Mouse (Mus musculus) lung, postnatal 0 days (tissue): ENCODE measurements around the gene Gm9999. TPM values are rescaled to one million over a fixed set of nuclear protein-coding genes. Genes with fewer than 3 reads are reported as not detected.

Experiments used
- ATAC-seq: fragments of 200-750 bp; cut with Nextera tagmentation; 2 replicates; pipeline ENCODE4 v1.8.0; 2017; ENCODE audit warnings: moderate library complexity
- DNase-seq: peaks from one replicate; pipeline ENCODE4 v3.0.0-alpha.2; 2016; ENCODE audit warnings: low spot score
- H3K27ac ChIP-seq: fragments of 300-500 bp; sonication (generic); 2 replicates; pipeline ENCODE4 v1.5.1; 2014; ENCODE audit warnings: antibody characterized with exemption, mild to moderate bottlenecking, low read length, mixed read lengths
- H3K27me3 ChIP-seq: fragments of 300-500 bp; sonication (generic); replicated peaks from 2 replicates; pipeline ENCODE4 v1.6.1; 2014; ENCODE audit warnings: low read length, mixed read lengths; ENCODE audit not compliant: insufficient read depth
- H3K36me3 ChIP-seq: fragments of 300-500 bp; sonication (generic); 2 replicates; pipeline ENCODE4 v1.6.1; 2014; ENCODE audit warnings: low read length, mixed read lengths; ENCODE audit not compliant: insufficient read depth
- H3K4me1 ChIP-seq: fragments of 300-500 bp; sonication (generic); 2 replicates; pipeline ENCODE4 v1.6.1; 2014; ENCODE audit warnings: antibody characterized with exemption, low read depth, low read length, mixed read lengths; ENCODE audit not compliant: insufficient read depth
- H3K4me2 ChIP-seq: fragments of 300-500 bp; sonication (generic); replicated peaks from 2 replicates; pipeline ENCODE4 v1.6.1; 2014; ENCODE audit warnings: low read depth, mild to moderate bottlenecking, low read length, moderate library complexity, mixed read lengths
- H3K4me3 ChIP-seq: fragments of 300-500 bp; sonication (generic); 2 replicates; pipeline ENCODE4 v1.5.1; 2014; ENCODE audit warnings: low read depth, low read length
- H3K9ac ChIP-seq: fragments of 300-500 bp; sonication (generic); replicated peaks from 2 replicates; pipeline ENCODE4 v1.6.1; 2014; ENCODE audit warnings: low read depth, mild to moderate bottlenecking
- H3K9me3 ChIP-seq: fragments of 300-500 bp; sonication (generic); 2 replicates; pipeline ENCODE4 v1.6.1; 2016; ENCODE audit warnings: low read length, mixed read lengths
- CTCF ChIP-seq: IDR thresholded peaks from 2 replicates; pipeline ENCODE4 v1.5.1; 2016; ENCODE audit warnings: antibody characterized with exemption, mild to moderate bottlenecking
- EP300 ChIP-seq: IDR thresholded peaks from 2 replicates; pipeline ENCODE4 v1.6.1; 2016; ENCODE audit warnings: antibody characterized with exemption, mild to moderate bottlenecking, control low read depth
- WGBS: fragments of 180-500 bp; shearing (Covaris S2); extraction: QIAGEN DNeasy Blood & Tissue Kit; methylation state at CpG from one replicate; pipeline ENCODE4 v1.1.7; 2014; 5-methylcytosine and 5-hydroxymethylcytosine counted together
- polyA plus RNA-seq: library from polyadenylated mRNA; unstranded; fragments of >200 nt; fragmentation: Nextera tagmentation; extraction: Ambion mirVana; gene quantifications from 2 replicates; pipeline ENCODE4 v1.2.1, GENCODE M21; 2015

The Gm9999 gene
- polyA plus RNA-seq, 1 experiment from 2014 or later, result not detected

DNA sequence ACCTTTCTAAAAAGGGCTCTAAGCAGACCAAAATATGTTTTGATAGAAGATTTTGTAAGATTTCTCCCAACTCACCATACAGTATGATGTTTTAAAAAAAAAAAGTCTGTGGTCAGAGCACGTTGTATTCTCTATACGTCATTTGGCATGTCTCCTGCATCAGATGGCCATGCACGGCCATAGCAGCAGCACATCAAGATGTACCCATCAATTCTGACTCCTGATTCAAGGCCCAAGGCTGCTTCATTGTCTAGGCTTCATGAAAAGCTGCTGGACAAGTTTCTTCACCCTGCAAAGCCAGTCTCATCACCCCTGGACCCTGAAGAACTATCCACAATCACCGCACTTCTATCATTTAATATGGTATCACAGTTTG lies 18.5 kb downstream of the Gm9999 start:
- Histone ChIP-seq H3K9me3 (no peaks in the 10 kb centered on the region), H3K4me1 (peaks cover 6% of the 10 kb centered on the region; the same call in 1 of the 2 replicates), H3K27ac (no peak overlapping the region), H3K9ac (no peak overlapping the region), H3K27me3 (no peaks in the 10 kb centered on the region), H3K4me2 (no peak overlapping the region), H3K36me3 (peaks cover 21% of the 10 kb centered on the region; the same call in 1 of the 2 replicates), H3K4me3 (no peak overlapping the region)
- ATAC-seq, result no peak
- 71% methylated on average over 4 of the region's 4 CpGs for WGBS
- no peak for DNase-seq
- TF ChIP-seq EP300 (no peak), CTCF (no peak)

DNA sequence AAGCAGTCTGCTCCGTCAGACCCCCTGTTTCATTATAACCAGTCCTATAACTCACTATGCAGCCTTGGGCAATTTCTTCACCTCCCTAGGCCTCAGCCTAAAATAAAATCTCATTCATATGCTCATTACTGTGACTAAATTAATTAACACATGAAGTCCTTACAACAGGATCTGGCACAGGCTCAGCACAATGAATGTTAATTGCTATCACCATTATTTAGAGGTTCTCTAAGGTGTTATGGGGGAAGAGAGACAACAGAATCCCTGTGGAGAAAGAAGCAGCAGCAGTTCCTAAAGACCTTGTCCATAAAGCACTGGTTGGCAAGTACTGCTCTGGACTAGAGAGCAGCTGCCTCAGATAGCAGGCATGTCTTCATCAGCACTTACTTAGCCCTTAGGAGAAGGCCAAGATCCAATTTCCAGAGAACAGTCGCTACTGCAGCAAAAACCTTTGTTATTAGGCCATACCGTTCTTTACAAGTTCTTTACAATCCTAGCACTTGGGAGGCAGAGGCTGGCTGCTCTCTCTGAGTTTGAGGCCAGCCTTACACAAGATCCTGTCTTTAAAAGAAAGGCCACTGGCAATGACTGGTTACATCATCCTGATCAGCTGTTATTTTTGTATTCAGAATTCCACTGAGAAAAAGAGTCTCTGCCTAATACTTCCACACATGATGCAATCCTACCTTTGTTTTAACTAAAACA lies 20.2 kb downstream of the Gm9999 start:
- peak; percentile 1 for ATAC-seq
- Histone ChIP-seq H3K4me2 (no peak overlapping the region), H3K27ac (no peak overlapping the region), H3K27me3 (no peaks in the 10 kb centered on the region), H3K9me3 (no peaks in the 10 kb centered on the region), H3K4me3 (no peak overlapping the region), H3K9ac (no peak overlapping the region), H3K4me1 (peaks cover 6% of the 10 kb centered on the region; the same call in 1 of the 2 replicates), H3K36me3 (peaks cover 5% of the 10 kb centered on the region; the same call in 1 of the 2 replicates)
- 49% methylated on average over 3 of the region's 3 CpGs for WGBS
- DNase-seq, result peak; percentile 84
- TF ChIP-seq EP300 (peak; percentile 56), CTCF (no peak)

GRCm38 (mm10) chr7:47007109-47007780 lies 23.9 kb downstream of the Gm9999 start:
- H3K9ac ChIP-seq, result peak overlapping the region; percentile 74
- H3K27me3 ChIP-seq, result no peaks in the 10 kb centered on the region
- DNase-seq (no peak), ATAC-seq (no peak)
- TF ChIP-seq EP300 (no peak), CTCF (no peak)
- no peaks in the 10 kb centered on the region for H3K9me3 ChIP-seq
- H3K4me3 ChIP-seq, result peak overlapping the region; percentile 79
- H3K4me2 ChIP-seq, result peak overlapping the region; percentile 75
- H3K27ac ChIP-seq, result peak overlapping the region; percentile 97
- peaks cover 11% of the 10 kb centered on the region; the same call in 1 of the 2 replicates for H3K4me1 ChIP-seq
- H3K36me3 ChIP-seq, result no peaks in the 10 kb centered on the region
- 9% methylated on average over 21 of the region's 21 CpGs for WGBS

GRCm38 (mm10) chr7:47007818-47008167 lies 24.4 kb downstream of the Gm9999 start:
- Histone ChIP-seq H3K9ac (peak overlapping the region; percentile 74), H3K4me2 (peak overlapping the region; percentile 75), H3K9me3 (no peaks in the 10 kb centered on the region), H3K4me1 (peaks cover 9% of the 10 kb centered on the region; the same call in 1 of the 2 replicates), H3K27ac (peak overlapping the region; percentile 97), H3K27me3 (no peaks in the 10 kb centered on the region), H3K4me3 (peak overlapping the region; percentile 79), H3K36me3 (no peaks in the 10 kb centered on the region)
- DNase-seq (peak; percentile 92), ATAC-seq (peak; percentile 61)
- WGBS, result 2% methylated on average over 25 of the region's 25 CpGs
- TF ChIP-seq CTCF, result peak; percentile 68
- TF ChIP-seq EP300, result no peak

DNA sequence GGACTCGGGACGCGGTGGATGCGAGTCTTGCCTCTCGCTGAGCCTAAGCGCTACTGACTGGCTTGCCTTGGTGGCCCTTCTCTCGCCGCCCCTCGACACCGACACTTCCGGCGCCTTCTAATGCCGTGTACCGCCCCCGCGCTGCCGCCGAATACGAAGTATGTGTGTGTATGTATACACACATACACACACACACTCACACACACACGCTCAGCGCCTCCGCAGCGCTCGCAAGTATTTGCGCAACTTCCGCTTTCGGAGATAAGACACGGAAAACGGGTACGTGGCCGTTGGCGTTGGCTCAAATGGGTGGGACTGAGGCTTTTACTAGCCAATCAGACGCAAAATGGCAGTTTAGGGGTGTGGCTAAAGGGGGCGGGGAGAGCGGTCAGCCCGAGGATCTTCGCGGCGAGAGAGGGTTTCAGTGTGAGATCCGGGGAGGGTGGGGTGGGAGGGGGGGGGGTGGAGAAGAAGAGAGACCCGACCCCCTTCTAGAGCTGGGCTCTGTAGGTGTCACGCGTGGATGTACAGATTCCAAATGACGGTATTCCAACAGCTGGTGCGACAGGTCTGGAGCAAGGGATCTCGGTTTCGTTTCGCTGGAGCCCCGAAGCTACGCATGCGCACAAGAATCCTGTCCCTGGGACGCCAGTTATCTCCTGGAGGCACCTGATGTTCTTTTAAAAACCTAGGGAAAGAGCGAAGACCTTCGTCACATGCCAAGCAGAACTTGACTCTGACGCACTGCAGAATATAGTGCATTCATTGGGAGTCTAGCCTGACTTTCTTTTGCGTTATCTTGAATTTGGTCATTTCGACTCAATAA lies 25.0 kb downstream of the Gm9999 start, which contains the start of gene Spty2d1:
Spty2d1 (minus strand) TSS at position 244 of the 826 bp plus-strand sequence.
- H3K9me3 ChIP-seq, result no peaks in the 10 kb centered on the region
- H3K9ac ChIP-seq, result peak within 1 kb of the TSS; percentile 74
- H3K4me1 ChIP-seq, result peaks cover 9% of the 10 kb centered on the region; the same call in 1 of the 2 replicates
- H3K27ac ChIP-seq, result peak within 1 kb of the TSS; percentile 97
- no peaks in the 10 kb centered on the region for H3K36me3 ChIP-seq
- WGBS, result 3% methylated on average over 57 of the region's 57 CpGs
- peak within 1 kb of the TSS; percentile 79 for H3K4me3 ChIP-seq
- no peaks in the 10 kb centered on the region for H3K27me3 ChIP-seq
- H3K4me2 ChIP-seq, result peak within 1 kb of the TSS; percentile 75
- peak; percentile 95 for ATAC-seq
- TF ChIP-seq CTCF, result no peak; the same call in 1 of the 2 replicates
- peak; percentile 98 for TF ChIP-seq EP300
- peak; percentile 99 for DNase-seq
